Mouse (Mus musculus) C2C12 (cell line): ENCODE measurements around the gene Gtf3c5. TPM values are rescaled to one million over a fixed set of nuclear protein-coding genes. Genes with fewer than 3 reads are reported as not detected.

Experiments
- H3K27me3 ChIP-seq: one replicate; pipeline ENCODE4 v1.6.1; 2011; ENCODE audit not compliant: control insufficient read depth, insufficient read depth, insufficient read length
- H3K36me3 ChIP-seq: one replicate; pipeline ENCODE4 v1.6.1; 2011; ENCODE audit not compliant: control insufficient read depth, insufficient read depth
- H3K4me3 ChIP-seq: one replicate; pipeline ENCODE4 v1.5.1; 2011; ENCODE audit warnings: mild to moderate bottlenecking, control low read depth; ENCODE audit not compliant: poor library complexity, insufficient read depth, severe bottlenecking
- H3K79me2 ChIP-seq: one replicate; pipeline ENCODE4 v1.6.1; 2011; ENCODE audit not compliant: control insufficient read depth, insufficient read depth
- H3K79me3 ChIP-seq: one replicate; pipeline ENCODE4 v1.6.1; 2011; ENCODE audit warnings: low read depth, control low read depth
- H3ac ChIP-seq: one replicate; pipeline ENCODE3; 2011; ENCODE audit warnings: low read depth; ENCODE audit not compliant: control insufficient read depth, insufficient read length
- CEBPB ChIP-seq: IDR thresholded peaks from one replicate; pipeline ENCODE4 v1.6.1; 2011; ENCODE audit warnings: low read depth, mild to moderate bottlenecking, control low read depth, moderate library complexity
- CTCF ChIP-seq: IDR thresholded peaks from one replicate; pipeline ENCODE4 v1.5.1; 2011; ENCODE audit not compliant: control insufficient read depth, insufficient read depth, insufficient read length
- FOSL1 ChIP-seq: IDR thresholded peaks from one replicate; pipeline ENCODE4 v1.8.0; 2011; ENCODE audit warnings: mild to moderate bottlenecking, low read length; ENCODE audit not compliant: poor library complexity, insufficient read depth, severe bottlenecking
- MAX ChIP-seq: IDR thresholded peaks from one replicate; pipeline ENCODE4 v1.6.1; 2011; ENCODE audit warnings: mild to moderate bottlenecking, control low read depth
- MYOD1 ChIP-seq: IDR thresholded peaks from one replicate; pipeline ENCODE4 v1.6.1; 2011; ENCODE audit warnings: low read depth; ENCODE audit not compliant: control insufficient read depth, insufficient read length
- MYOG ChIP-seq: IDR thresholded peaks from one replicate; pipeline ENCODE4 v1.6.1; 2011; ENCODE audit not compliant: control insufficient read depth, insufficient read length; ENCODE audit errors: extremely low read depth
- USF1 ChIP-seq: IDR thresholded peaks from one replicate; pipeline ENCODE4 v1.6.1; 2011; ENCODE audit warnings: low read depth, mild to moderate bottlenecking, control low read depth, moderate library complexity
- polyA plus RNA-seq: library from polyadenylated mRNA; unstranded; fragments of >200 nt; fragmentation: generic; extraction: Trizol; gene quantifications from one replicate; pipeline ENCODE4 v1.2.1, GENCODE M21; 2012; ENCODE audit warnings: missing spikeins

Gene Gtf3c5
- polyA plus RNA-seq, 1 experiment, result 28.1 TPM

GRCm38 (mm10) chr2:28537995-28538816 is 45.3 kb downstream of the Gtf3c5 start:
- H3K4me3 ChIP-seq, result no peak overlapping the region
- H3K36me3 ChIP-seq, result no peaks in the 10 kb centered on the region
- H3K79me3 ChIP-seq, result no peaks in the 10 kb centered on the region
- no peaks in the 10 kb centered on the region for H3K79me2 ChIP-seq
- no peaks in the 10 kb centered on the region for H3K27me3 ChIP-seq
- no peak overlapping the region for H3ac ChIP-seq
- TF ChIP-seq CTCF, result no peak
- TF ChIP-seq MYOD1, result no peak
- TF ChIP-seq FOSL1, result no peak
- TF ChIP-seq MAX, result no peak
- no peak for TF ChIP-seq USF1
- TF ChIP-seq MYOG, result no peak
- TF ChIP-seq CEBPB, result no peak

- H3ac ChIP-seq, result no peak overlapping the region
- H3K27me3 ChIP-seq, result no peaks in the 10 kb centered on the region
- no peak overlapping the region for H3K4me3 ChIP-seq
- H3K79me2 ChIP-seq, result no peaks in the 10 kb centered on the region
- H3K36me3 ChIP-seq, result no peaks in the 10 kb centered on the region
- H3K79me3 ChIP-seq, result no peaks in the 10 kb centered on the region
- TF ChIP-seq CTCF, result no peak
- no peak for TF ChIP-seq MYOD1
- TF ChIP-seq FOSL1, result no peak
- no peak for TF ChIP-seq MYOG
- TF ChIP-seq MAX, result no peak
- TF ChIP-seq USF1, result no peak
- no peak for TF ChIP-seq CEBPB
Observed at GRCm38 (mm10) chr2:28537634-28537920, 46.0 kb downstream of the Gtf3c5 start.

- H3K4me3 ChIP-seq, result no peak overlapping the region
- H3K27me3 ChIP-seq, result no peaks in the 10 kb centered on the region
- TF ChIP-seq MYOG (no peak), MAX (no peak), FOSL1 (no peak), CTCF (no peak), CEBPB (no peak), USF1 (no peak), MYOD1 (no peak)
- H3K79me2 ChIP-seq, result no peaks in the 10 kb centered on the region
- H3ac ChIP-seq, result no peak overlapping the region
- H3K79me3 ChIP-seq, result no peaks in the 10 kb centered on the region
- H3K36me3 ChIP-seq, result no peaks in the 10 kb centered on the region
Observed at GRCm38 (mm10) chr2:28536766-28537633, 46.6 kb downstream of the Gtf3c5 start.

- H3K4me3 ChIP-seq, result no peak overlapping the region
- H3K27me3 ChIP-seq, result no peaks in the 10 kb centered on the region
- no peaks in the 10 kb centered on the region for H3K36me3 ChIP-seq
- no peaks in the 10 kb centered on the region for H3K79me3 ChIP-seq
- H3ac ChIP-seq, result no peak overlapping the region
- TF ChIP-seq MAX (no peak), MYOG (no peak), CTCF (no peak), CEBPB (no peak), FOSL1 (no peak), USF1 (no peak), MYOD1 (no peak)
- no peaks in the 10 kb centered on the region for H3K79me2 ChIP-seq
Observed at GRCm38 (mm10) chr2:28536166-28536565, 47.4 kb downstream of the Gtf3c5 start.

GRCm38 (mm10) chr2:28535650-28536049 is 47.9 kb downstream of the Gtf3c5 start:
- H3K36me3 ChIP-seq, result no peaks in the 10 kb centered on the region
- no peaks in the 10 kb centered on the region for H3K79me3 ChIP-seq
- H3ac ChIP-seq, result no peak overlapping the region
- H3K4me3 ChIP-seq, result no peak overlapping the region
- no peak for TF ChIP-seq MAX
- TF ChIP-seq CTCF, result no peak
- no peak for TF ChIP-seq CEBPB
- TF ChIP-seq MYOD1, result no peak
- TF ChIP-seq FOSL1, result no peak
- no peak for TF ChIP-seq MYOG
- no peak for TF ChIP-seq USF1
- no peaks in the 10 kb centered on the region for H3K79me2 ChIP-seq
- no peaks in the 10 kb centered on the region for H3K27me3 ChIP-seq
